Mouse (Mus musculus) heart, embryonic 11.5 days (tissue): ENCODE results near the gene Kcna5. TPM values are rescaled to one million over a fixed set of nuclear protein-coding genes. Genes with fewer than 3 reads are reported as not detected.

Source experiments
- ATAC-seq: fragments of 200-750 bp; cut with Nextera tagmentation; replicated peaks from 2 replicates; pipeline ENCODE4 v1.8.0; 2017; ENCODE audit warnings: moderate library complexity; ENCODE audit not compliant: insufficient number of reproducible peaks, low FRiP score, low TSS enrichment
- H3K27ac ChIP-seq: fragments of 300-500 bp; sonication (generic); 2 replicates; pipeline ENCODE4 v1.5.1; 2014; ENCODE audit warnings: mild to moderate bottlenecking, low read depth, low read length
- H3K27me3 ChIP-seq: fragments of 300-500 bp; sonication (generic); 2 replicates; pipeline ENCODE4 v1.6.1; 2014; ENCODE audit warnings: mild to moderate bottlenecking, low read length, mixed read lengths; ENCODE audit not compliant: control insufficient read depth, insufficient read depth
- H3K36me3 ChIP-seq: fragments of 300-500 bp; sonication (generic); 2 replicates; pipeline ENCODE4 v1.6.1; 2014; ENCODE audit warnings: mild to moderate bottlenecking, low read length, moderate library complexity, mixed read lengths; ENCODE audit not compliant: control insufficient read depth, insufficient read depth
- H3K4me1 ChIP-seq: fragments of 300-500 bp; sonication (generic); 2 replicates; pipeline ENCODE4 v1.6.1; 2014; ENCODE audit warnings: low read length; ENCODE audit not compliant: control insufficient read depth, insufficient read depth
- H3K4me2 ChIP-seq: fragments of 300-500 bp; sonication (generic); 2 replicates; pipeline ENCODE4 v1.6.1; 2014; ENCODE audit warnings: mild to moderate bottlenecking, moderate library complexity
- H3K4me3 ChIP-seq: fragments of 300-500 bp; sonication (generic); 2 replicates; pipeline ENCODE4 v1.5.1; 2014; ENCODE audit warnings: low read depth, low read length
- H3K9ac ChIP-seq: fragments of 300-500 bp; sonication (generic); 2 replicates; pipeline ENCODE4 v1.6.1; 2014; ENCODE audit warnings: mild to moderate bottlenecking, low read depth, low read length, moderate library complexity
- H3K9me3 ChIP-seq: fragments of 300-500 bp; sonication (generic); replicated peaks from 2 replicates; pipeline ENCODE4 v1.6.1; 2016; ENCODE audit warnings: low read length; ENCODE audit not compliant: control insufficient read depth
- WGBS: fragments of 180-500 bp; shearing (Covaris S2); extraction: QIAGEN DNeasy Blood & Tissue Kit; methylation state at CpG from one replicate; pipeline ENCODE4 v1.1.7; 2014; ENCODE audit not compliant: insufficient replicate concordance; 5-methylcytosine and 5-hydroxymethylcytosine counted together
- polyA plus RNA-seq: library from polyadenylated mRNA; unstranded; fragments of >200 nt; fragmentation: Nextera tagmentation; extraction: Ambion mirVana; gene quantifications from 2 replicates; pipeline ENCODE4 v1.2.1, GENCODE M21; 2014

The Kcna5 gene
- polyA plus RNA-seq, 1 experiment from 2014 or later: 8.9 TPM

DNA sequence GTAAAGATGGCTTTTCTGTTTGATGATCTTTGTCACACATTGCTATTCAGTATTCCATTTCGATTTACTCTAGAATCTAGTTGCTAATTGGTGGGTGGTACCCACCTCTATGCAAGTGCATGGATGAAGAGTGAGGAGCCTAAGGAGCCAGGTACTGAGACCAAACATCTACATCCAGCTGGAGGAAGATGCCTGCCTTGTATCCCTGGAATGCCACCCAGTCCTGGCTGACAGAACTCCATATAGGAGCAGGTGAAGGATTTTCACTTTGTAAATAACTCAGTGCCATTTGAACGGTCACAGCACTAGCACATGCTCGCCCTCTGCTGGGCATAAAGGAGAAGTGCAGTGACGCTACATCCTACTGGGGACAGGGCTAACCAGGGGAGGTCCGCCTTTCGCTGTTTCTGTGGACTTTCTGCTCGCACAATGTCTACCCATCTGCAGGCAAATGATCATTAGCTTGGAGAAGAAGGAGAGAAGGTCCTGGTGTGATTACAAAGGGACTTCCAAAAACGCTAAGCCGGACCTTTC, 16.7 kb upstream of the Kcna5 start:
- Histone ChIP-seq H3K9me3 (no peaks in the 10 kb centered on the region), H3K27me3 (no peaks in the 10 kb centered on the region), H3K4me3 (no peak overlapping the region), H3K4me2 (no peak overlapping the region), H3K36me3 (no peaks in the 10 kb centered on the region), H3K27ac (no peak overlapping the region), H3K4me1 (no peaks in the 10 kb centered on the region; the same call in 1 of the 2 replicates), H3K9ac (no peak overlapping the region)
- 22% methylated on average over 9 of the region's 9 CpGs for WGBS
- ATAC-seq: no peak

DNA sequence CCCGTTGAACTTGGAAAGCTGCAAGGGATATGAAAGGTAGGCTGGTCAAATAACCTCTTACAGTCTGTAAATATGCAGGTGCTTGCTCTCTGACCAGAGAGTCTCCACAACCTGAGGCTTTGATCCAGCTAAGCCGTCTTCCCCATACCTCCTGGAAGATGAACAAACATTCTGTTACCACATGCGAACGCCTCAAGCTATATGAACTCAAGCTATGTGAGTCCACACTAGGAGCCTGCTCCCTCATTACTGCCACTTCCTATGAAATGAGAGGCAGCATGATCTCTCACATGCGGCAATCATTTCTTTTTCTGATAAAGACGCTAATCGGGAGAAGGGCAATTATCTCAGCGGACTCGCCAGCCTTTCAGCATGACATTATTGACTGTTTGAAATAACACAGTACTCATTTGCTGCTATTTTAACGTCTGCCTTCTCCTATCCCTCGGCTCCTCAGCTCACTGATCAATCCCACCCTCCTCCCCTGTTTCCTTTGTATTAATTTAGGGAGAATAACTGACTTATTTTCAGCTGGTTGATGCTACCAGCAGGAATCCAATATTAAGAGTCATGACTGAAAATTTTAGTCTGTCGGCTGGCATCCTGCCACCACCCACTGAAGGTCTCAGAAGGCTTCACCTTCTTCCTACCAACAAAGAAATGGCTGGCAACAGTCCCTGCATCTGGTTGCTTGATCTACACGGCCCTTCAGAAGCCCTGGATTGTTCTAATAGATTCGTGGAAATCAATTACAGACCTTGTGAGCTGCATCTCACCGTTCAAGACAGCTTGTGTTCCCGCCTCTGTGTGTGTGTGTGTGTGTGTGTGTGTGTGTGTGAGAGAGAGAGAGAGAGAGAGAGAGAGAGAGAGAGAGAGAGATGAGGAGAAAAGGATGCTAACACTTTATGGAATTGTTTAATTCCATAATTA, 9.2 kb upstream of the Kcna5 start:
- Histone ChIP-seq H3K4me2 (no peak overlapping the region), H3K4me3 (no peak overlapping the region), H3K9me3 (no peaks in the 10 kb centered on the region), H3K36me3 (no peaks in the 10 kb centered on the region), H3K27ac (no peak overlapping the region), H3K4me1 (peaks cover 2% of the 10 kb centered on the region; the same call in 1 of the 2 replicates), H3K9ac (no peak overlapping the region), H3K27me3 (no peaks in the 10 kb centered on the region; the same call in 1 of the 2 replicates)
- no peak for ATAC-seq
- 50% methylated on average over 16 of the region's 16 CpGs for WGBS

DNA sequence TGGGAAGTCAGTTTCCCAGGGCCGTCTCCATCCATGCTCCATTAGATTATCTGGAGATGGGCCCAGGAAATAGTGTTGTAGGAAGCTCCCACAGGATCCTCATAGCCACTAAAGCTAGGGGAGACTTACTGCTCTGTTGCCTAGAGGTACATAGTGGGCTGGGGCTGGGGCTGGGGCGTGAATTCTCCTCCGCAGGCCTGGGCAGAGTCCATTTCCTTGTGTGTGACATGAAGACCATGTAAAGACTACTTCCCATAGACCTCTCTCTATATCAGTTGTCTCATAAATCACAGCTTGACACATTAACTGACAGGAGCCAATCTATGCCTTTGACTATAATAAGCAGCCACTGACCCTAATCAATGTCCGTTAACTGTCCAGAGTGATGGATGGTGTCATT, 7.5 kb upstream of the Kcna5 start:
- Histone ChIP-seq H3K4me1 (peaks cover 2% of the 10 kb centered on the region; the same call in 1 of the 2 replicates), H3K9me3 (no peaks in the 10 kb centered on the region), H3K4me2 (no peak overlapping the region), H3K27me3 (no peaks in the 10 kb centered on the region; the same call in 1 of the 2 replicates), H3K27ac (no peak overlapping the region), H3K36me3 (no peaks in the 10 kb centered on the region), H3K4me3 (no peak overlapping the region), H3K9ac (no peak overlapping the region)
- ATAC-seq: no peak
- 73% methylated on average over 4 of the region's 4 CpGs for WGBS

DNA sequence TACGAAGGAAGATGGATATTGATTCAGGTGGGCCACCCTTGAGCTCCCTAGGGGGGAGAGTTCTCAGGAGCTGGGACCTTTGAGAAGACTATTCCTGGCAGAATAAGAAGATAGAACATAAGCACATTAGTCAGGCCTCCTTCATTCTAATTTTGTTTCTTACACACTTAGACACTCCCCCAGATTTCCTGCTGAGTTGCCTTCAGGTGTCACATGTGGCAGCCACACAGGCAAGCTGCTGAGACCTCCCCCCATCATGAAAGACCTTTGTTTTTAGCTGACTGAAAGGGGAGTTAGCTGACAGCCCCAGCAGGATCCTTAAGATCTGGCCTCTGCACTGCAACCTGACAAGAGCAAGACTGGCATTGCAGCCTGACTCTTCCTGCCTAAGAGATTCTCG, 2.3 kb upstream of the Kcna5 start:
- Histone ChIP-seq H3K4me3 (no peak overlapping the region), H3K9ac (no peak overlapping the region), H3K27ac (no peak overlapping the region), H3K27me3 (peaks cover 15% of the 10 kb centered on the region), H3K9me3 (no peaks in the 10 kb centered on the region), H3K4me1 (peaks cover 34% of the 10 kb centered on the region), H3K4me2 (no peak overlapping the region), H3K36me3 (no peaks in the 10 kb centered on the region)
- ATAC-seq: no peak
- WGBS: 33% methylated on average over 2 of the region's 2 CpGs

DNA sequence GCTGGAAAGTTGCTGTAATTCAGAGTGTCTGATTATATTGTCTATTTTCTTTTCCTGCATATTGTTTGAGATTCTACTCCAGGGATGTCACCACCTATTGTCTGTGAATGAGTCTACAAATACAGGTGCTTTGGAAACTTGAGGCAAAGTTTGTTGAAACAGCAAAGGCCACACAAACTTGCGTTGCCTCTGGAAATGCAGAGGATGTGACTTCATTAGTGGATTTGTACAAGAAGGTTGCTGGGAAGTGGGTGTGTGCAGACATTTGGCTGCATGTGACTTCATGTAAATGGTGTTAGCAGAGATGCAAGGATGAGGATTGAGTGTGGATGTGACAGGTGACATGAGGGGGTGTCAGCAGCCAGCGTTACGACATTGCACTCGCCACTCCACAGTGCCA, 1.7 kb upstream of the Kcna5 start:
- Histone ChIP-seq H3K4me2 (no peak overlapping the region), H3K27ac (no peak overlapping the region), H3K9ac (no peak overlapping the region), H3K4me1 (peaks cover 35% of the 10 kb centered on the region), H3K27me3 (peaks cover 15% of the 10 kb centered on the region), H3K9me3 (no peaks in the 10 kb centered on the region), H3K4me3 (no peak overlapping the region), H3K36me3 (no peaks in the 10 kb centered on the region)
- ATAC-seq: no peak
- WGBS: 55% methylated on average over 4 of the region's 4 CpGs

DNA sequence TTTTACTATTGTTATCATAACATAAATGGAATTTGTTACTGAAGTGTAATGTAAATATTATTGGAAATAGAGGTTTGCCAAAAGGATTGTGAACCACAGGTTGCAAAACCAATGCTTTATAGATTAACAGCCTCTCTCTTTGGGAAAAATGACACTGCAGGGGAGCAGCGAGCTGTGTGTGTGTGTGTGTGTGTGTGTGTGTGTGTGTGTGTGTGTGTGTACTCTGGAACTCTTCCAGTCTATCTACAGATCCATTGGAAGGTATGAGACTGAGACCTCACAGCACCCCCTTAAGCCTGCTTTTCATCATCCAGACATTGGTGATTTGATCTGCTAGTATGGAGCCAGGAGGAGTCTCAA, 679 bp upstream of the Kcna5 start:
- H3K4me3 ChIP-seq: no peak overlapping the region
- no peak for ATAC-seq
- H3K4me1 ChIP-seq: peaks cover 36% of the 10 kb centered on the region
- H3K9ac ChIP-seq: no peak overlapping the region
- WGBS: 16% methylated on average over 1 of the region's 1 CpGs
- H3K27ac ChIP-seq: no peak overlapping the region
- peaks cover 15% of the 10 kb centered on the region for H3K27me3 ChIP-seq
- no peak overlapping the region for H3K4me2 ChIP-seq
- H3K36me3 ChIP-seq: no peaks in the 10 kb centered on the region
- H3K9me3 ChIP-seq: no peaks in the 10 kb centered on the region

DNA sequence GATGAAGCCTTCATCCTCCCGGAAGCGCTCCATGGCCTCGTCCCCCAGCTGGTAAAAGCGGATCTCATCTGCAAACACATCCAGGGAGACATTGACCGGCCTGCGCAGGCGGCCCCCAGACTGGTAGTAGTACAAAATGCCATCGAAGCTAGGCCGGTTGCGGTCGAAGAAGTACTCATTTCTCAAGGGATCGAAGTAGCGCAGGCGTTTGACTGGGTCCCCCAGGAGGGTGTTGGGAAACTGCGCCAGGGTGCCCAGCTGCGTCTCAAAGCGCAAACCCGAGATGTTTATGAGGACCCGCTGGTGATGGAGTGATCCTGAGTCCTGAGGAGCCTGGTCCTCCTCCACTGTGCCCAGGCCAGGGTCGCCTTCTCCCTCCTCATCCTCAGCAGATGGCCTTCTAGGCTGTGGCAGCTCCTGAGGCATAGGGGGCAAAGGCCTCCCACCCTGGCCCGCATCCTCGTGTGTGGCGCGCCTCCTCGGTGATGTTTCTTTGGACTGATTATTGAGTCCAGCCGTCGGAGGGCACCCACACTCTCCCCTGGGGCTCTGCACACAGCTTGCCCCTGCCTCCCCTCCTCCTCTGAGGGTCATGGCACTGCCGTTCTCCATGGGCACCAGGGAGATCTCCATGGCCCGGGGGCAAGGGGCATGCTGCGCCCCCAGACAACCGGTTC, 543 bp downstream of the Kcna5 start:
- Histone ChIP-seq H3K4me1 (peaks cover 36% of the 10 kb centered on the region), H3K27me3 (peaks cover 15% of the 10 kb centered on the region), H3K9me3 (no peaks in the 10 kb centered on the region), H3K9ac (peak overlapping the region; percentile 18), H3K36me3 (no peaks in the 10 kb centered on the region), H3K4me3 (peak overlapping the region; percentile 28), H3K4me2 (peak overlapping the region; percentile 57), H3K27ac (peak overlapping the region; percentile 18)
- WGBS: 10% methylated on average over 31 of the region's 31 CpGs
- 0 out of 2 replicates have a peak, but pooled peaks have one; percentile 1 for ATAC-seq

DNA sequence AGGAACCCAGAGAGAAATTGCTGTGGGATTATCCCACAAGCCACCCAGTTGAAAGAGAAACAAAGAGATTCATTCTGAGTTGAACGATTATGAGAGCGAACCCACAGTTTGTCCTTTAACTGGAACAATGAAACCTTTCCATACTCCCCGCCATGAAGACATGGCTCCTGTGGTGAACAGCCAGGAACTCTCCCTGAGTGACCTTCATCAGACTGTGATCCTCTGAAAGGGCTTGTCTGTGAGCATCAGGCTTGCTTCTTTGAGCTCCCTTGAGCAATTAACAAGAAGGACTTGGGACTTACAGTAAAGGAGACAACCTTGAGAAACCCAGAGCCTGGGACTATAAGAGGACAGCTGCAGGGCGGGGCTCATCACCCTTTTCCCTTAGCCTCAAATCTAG, 3.9 kb downstream of the Kcna5 start:
- Histone ChIP-seq H3K4me3 (no peak overlapping the region), H3K9me3 (no peaks in the 10 kb centered on the region), H3K27ac (no peak overlapping the region), H3K27me3 (peaks cover 15% of the 10 kb centered on the region), H3K36me3 (no peaks in the 10 kb centered on the region), H3K4me1 (peaks cover 29% of the 10 kb centered on the region), H3K4me2 (no peak overlapping the region), H3K9ac (no peak overlapping the region)
- ATAC-seq: no peak
- 84% methylated on average over 4 of the region's 4 CpGs for WGBS
